8 mouse cellular contexts compared by ENCODE assay signal in the genomic region with DNA sequence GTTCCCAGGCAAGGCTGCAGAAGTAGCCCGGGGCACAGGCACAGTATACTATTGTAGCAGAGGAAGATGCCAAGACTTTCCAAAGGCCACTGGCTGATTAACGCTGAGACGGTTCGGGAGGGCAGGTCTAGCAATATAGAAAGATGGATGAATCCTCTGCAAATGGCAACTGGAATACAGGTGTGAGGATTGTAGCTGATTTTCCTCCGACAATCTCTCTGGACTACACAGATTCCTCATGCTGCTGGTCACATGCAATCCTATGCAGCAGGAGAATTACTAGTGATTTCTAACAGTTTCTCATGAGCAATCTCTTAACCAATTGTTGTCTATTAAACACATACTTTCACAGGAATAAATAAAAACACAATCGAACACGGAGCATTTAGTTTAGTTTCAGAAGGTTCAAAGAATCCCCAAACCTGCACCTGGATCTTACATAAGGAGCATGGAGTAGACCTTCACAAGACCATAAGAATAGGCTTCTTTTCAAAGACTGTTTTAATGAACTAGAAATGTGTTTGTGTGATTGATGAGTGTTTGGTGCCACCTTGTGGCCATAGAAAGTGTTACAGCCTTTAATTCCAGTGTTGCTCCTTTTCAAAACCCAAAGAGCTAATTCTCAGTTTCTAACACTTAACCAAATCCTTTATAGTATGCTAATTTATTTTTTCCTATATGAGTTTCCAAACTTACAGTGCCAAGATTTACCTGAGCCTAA.
A peak's percentile ranks its signal among the peaks of the same experiment; 100 is the strongest.
DNase-seq lines count a peak whose midpoint lies in the region; ATAC-seq lines count a peak whose summit lies in the region.

No protein-coding gene starts in this region.

- no peak for ATAC-seq in limb, embryonic 11.5 days (ENCODE audit: insufficient number of reproducible peaks, low FRiP score, low TSS enrichment, low read depth)

- H3K4me2 ChIP-seq in limb, embryonic 11.5 days (ENCODE audit: low read depth, severe bottlenecking): no peak overlapping the region

- no peak overlapping the region for H3K27ac ChIP-seq in limb, embryonic 11.5 days (replicated peaks; ENCODE audit: low read depth, low read length)

- peak; percentile 63 for DNase-seq in testis, postnatal 10 days (ENCODE audit: low spot score)
- DNase-seq in testis, postnatal 14 days (ENCODE audit: low spot score): no peak
- peak; percentile 10 to 22 for DNase-seq in adrenal gland, postnatal 36 days
- peak; percentile 51 for DNase-seq in embryo, embryonic 9.5 days (ENCODE audit: extremely low spot score)
- peak; percentile 58 for DNase-seq in induced T-regulatory cell, adult 2 months (ENCODE audit: low read depth)
- peak; percentile 69 for DNase-seq in limb, embryonic 11.5 days (ENCODE audit: low spot score)
- DNase-seq in retina, postnatal 1 day: peak; percentile 73
- no peak for DNase-seq in gastrocnemius, adult 8-10 months (ENCODE audit: low spot score in 2 of 2)

- H3K4me3 ChIP-seq in limb, embryonic 11.5 days (ENCODE audit: low read depth, low read length): no peak overlapping the region

- no peak overlapping the region for H3K9ac ChIP-seq in limb, embryonic 11.5 days (ENCODE audit: low read length)

- H3K36me3 ChIP-seq in limb, embryonic 11.5 days (ENCODE audit: control insufficient read depth, insufficient read depth, low read length): no peaks in the 10 kb centered on the region

- H3K4me1 ChIP-seq in limb, embryonic 11.5 days (ENCODE audit: control insufficient read depth, insufficient read depth, low read length): no peaks in the 10 kb centered on the region

- H3K27me3 ChIP-seq in limb, embryonic 11.5 days (ENCODE audit: control insufficient read depth, insufficient read depth, low read length): no peaks in the 10 kb centered on the region

- H3K9me3 ChIP-seq in limb, embryonic 11.5 days (ENCODE audit: control insufficient read depth, low read length): no peaks in the 10 kb centered on the region

- 73% methylated on average over 7 of the region's 7 CpGs for WGBS in limb, embryonic 11.5 days

Comparison
In these comparisons a context has a peak if more than half of its experiments do, and no peak if none do; other contexts are left out.
1. DNase-seq: peak in testis, postnatal 10 days (single experiment), adrenal gland, postnatal 36 days (2 of 2), embryo, embryonic 9.5 days (single experiment), induced T-regulatory cell, adult 2 months (single experiment), limb, embryonic 11.5 days (single experiment) and retina, postnatal 1 day (single experiment); none in testis, postnatal 14 days (single experiment) and gastrocnemius, adult 8-10 months (0 of 2).